Mouse (Mus musculus) olfactory bulb, adult 2 months (tissue): ENCODE measurements around the gene Tenm4.

ENCODE experiments used
- CTCF ChIP-seq: fragments of 200-500 bp; IDR thresholded peaks from 2 replicates; pipeline ENCODE4 v1.5.1; 2012; ENCODE audit warnings: low read depth, mild to moderate bottlenecking, low read length, moderate library complexity; ENCODE audit not compliant: insufficient read depth
- POLR2A ChIP-seq: fragments of 200-500 bp; IDR thresholded peaks from 2 replicates; pipeline ENCODE4 v1.6.1; 2012; ENCODE audit warnings: mild to moderate bottlenecking, low read depth, low read length, moderate library complexity; ENCODE audit not compliant: insufficient read depth

DNA sequence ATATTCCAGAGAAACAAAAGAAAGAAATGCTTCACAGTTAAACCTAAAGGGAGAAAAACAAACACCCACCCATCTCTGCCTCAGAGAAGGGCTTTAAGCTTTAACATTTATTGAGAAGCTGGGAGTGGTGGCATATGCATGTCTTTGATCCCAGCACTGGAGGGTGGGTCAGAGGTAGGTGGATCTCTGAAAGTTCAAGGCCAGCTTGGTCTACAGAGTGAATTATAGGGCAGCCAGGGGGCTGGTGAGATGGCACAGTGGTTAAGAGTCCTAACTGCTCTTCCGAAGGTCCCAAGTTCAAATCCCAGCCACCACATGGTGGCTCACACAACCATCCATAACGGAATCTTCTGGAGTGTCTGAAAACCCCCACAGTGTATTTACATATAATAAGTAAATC lies 581.7 kb downstream of the Tenm4 start:
- no peak for TF ChIP-seq POLR2A
- no peak for TF ChIP-seq CTCF
